Mouse (Mus musculus): ENCODE measurements around the gene Cmss1. TPM values are rescaled to one million over a fixed set of nuclear protein-coding genes. Genes with fewer than 3 reads are reported as not detected.

Cmss1 gene
- polyA plus RNA-seq, 1 experiment from 2014 or later = 56.1 TPM

DNA sequence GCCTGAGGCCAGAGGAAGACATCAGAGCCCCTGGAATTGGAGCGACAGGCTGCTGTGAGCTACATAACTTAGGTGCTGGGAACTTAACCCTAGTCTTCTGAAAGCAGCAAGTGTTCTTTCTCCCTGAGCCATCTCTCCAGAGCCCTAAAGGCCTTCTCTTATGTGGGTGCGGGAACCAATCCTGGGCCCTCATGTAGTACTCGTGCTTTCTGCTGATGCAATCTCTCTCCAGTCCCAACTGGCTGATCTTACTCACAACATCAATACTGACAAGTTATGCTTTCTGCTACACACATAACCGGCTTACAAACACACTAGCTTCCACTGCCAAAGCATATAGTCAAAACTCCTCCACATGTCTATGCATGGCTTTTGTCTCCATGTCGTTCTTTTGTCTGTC lies 120.4 kb downstream of the Cmss1 start:
- H3K27me3 ChIP-seq = no peaks in the 10 kb centered on the region
- H3K4me1 ChIP-seq = peaks cover 15% of the 10 kb centered on the region; the same call in 1 of the 2 replicates
- H3K9ac ChIP-seq = no peak overlapping the region
- WGBS = 85% methylated on average over 5 of the region's 5 CpGs
- no peak overlapping the region for H3K4me2 ChIP-seq (replicated peaks)
- no peak overlapping the region for H3K4me3 ChIP-seq
- ATAC-seq (ENCODE audit: insufficient number of reproducible peaks, insufficient read depth, low FRiP score, low TSS enrichment) = peak; percentile 22; the same call in 1 of the 2 replicates
- no peak overlapping the region for H3K27ac ChIP-seq
- H3K36me3 ChIP-seq = no peaks in the 10 kb centered on the region
- no peaks in the 10 kb centered on the region for H3K9me3 ChIP-seq

- H3K4me1 ChIP-seq = peaks cover 15% of the 10 kb centered on the region; the same call in 1 of the 2 replicates
- H3K4me3 ChIP-seq = no peak overlapping the region
- 87% methylated on average over 9 of the region's 9 CpGs for WGBS
- H3K27me3 ChIP-seq = no peaks in the 10 kb centered on the region
- no peak overlapping the region for H3K27ac ChIP-seq
- H3K36me3 ChIP-seq = no peaks in the 10 kb centered on the region
- H3K4me2 ChIP-seq (replicated peaks) = no peak overlapping the region
- H3K9me3 ChIP-seq = no peaks in the 10 kb centered on the region
- no peak for ATAC-seq (ENCODE audit: insufficient number of reproducible peaks, insufficient read depth, low FRiP score, low TSS enrichment)
- H3K9ac ChIP-seq = no peak overlapping the region
Observed at GRCm38 (mm10) chr16:57485265-57485664, 121.4 kb downstream of the Cmss1 start.

- H3K9me3 ChIP-seq = no peaks in the 10 kb centered on the region
- WGBS = 84% methylated on average over 12 of the region's 12 CpGs
- no peaks in the 10 kb centered on the region for H3K36me3 ChIP-seq
- H3K4me2 ChIP-seq (replicated peaks) = no peak overlapping the region
- ATAC-seq (ENCODE audit: insufficient number of reproducible peaks, insufficient read depth, low FRiP score, low TSS enrichment) = no peak
- H3K4me1 ChIP-seq = peaks cover 15% of the 10 kb centered on the region; the same call in 1 of the 2 replicates
- no peak overlapping the region for H3K9ac ChIP-seq
- H3K27ac ChIP-seq = no peak overlapping the region
- no peaks in the 10 kb centered on the region for H3K27me3 ChIP-seq
- no peak overlapping the region for H3K4me3 ChIP-seq
Observed at GRCm38 (mm10) chr16:57484043-57484795, 122.4 kb downstream of the Cmss1 start.

GRCm38 (mm10) chr16:57483503-57483902 lies 123.2 kb downstream of the Cmss1 start:
- no peak overlapping the region for H3K9ac ChIP-seq

GRCm38 (mm10) chr16:57482911-57483310 lies 123.8 kb downstream of the Cmss1 start:
- no peaks in the 10 kb centered on the region for H3K27me3 ChIP-seq
- H3K4me1 ChIP-seq = peaks cover 14% of the 10 kb centered on the region; the same call in 1 of the 2 replicates
- H3K4me2 ChIP-seq (replicated peaks) = no peak overlapping the region
- no peaks in the 10 kb centered on the region for H3K36me3 ChIP-seq
- H3K4me3 ChIP-seq = no peak overlapping the region
- 55% methylated on average over 4 of the region's 4 CpGs for WGBS
- no peaks in the 10 kb centered on the region for H3K9me3 ChIP-seq
- no peak overlapping the region for H3K27ac ChIP-seq
- no peak for ATAC-seq (ENCODE audit: insufficient number of reproducible peaks, insufficient read depth, low FRiP score, low TSS enrichment)
- H3K9ac ChIP-seq = no peak overlapping the region

More at GRCm38 (mm10) chr16:57483503-57483902, 123.2 kb downstream of the Cmss1 start:
- Histone ChIP-seq H3K9me3 (no peaks in the 10 kb centered on the region), H3K4me2 (replicated peaks) (no peak overlapping the region), H3K27me3 (no peaks in the 10 kb centered on the region), H3K36me3 (no peaks in the 10 kb centered on the region), H3K4me3 (no peak overlapping the region), H3K27ac (no peak overlapping the region), H3K4me1 (peaks cover 15% of the 10 kb centered on the region; the same call in 1 of the 2 replicates)
- WGBS = 92% methylated on average over 2 of the region's 2 CpGs
- no peak for ATAC-seq (ENCODE audit: insufficient number of reproducible peaks, insufficient read depth, low FRiP score, low TSS enrichment)

DNA sequence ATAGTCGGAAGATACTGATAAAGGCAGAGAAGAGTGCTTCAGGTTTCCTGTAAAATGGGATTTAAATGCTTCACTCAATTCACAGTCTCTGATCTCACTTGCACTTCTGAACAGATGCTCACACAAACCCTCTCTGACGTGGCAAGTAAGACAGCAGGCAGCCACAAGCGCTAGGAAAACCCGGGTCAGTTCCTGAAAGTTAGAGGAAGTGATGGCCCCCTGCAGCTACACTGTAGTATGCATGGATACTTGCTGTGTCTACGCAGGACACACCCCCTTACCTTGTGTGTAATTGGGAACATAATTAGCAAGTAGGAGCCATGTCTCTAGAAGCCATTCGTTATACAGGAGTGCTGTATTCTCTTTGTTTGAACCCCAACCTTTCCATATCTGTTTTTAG lies 124.4 kb downstream of the Cmss1 start:
- WGBS = 60% methylated on average over 6 of the region's 6 CpGs
- H3K36me3 ChIP-seq = no peaks in the 10 kb centered on the region
- H3K9me3 ChIP-seq = no peaks in the 10 kb centered on the region
- H3K27ac ChIP-seq = no peak overlapping the region
- no peak overlapping the region for H3K4me3 ChIP-seq
- 0 out of 2 replicates have a peak, but pooled peaks cover 9% of the 10 kb centered on the region for H3K4me1 ChIP-seq
- ATAC-seq (ENCODE audit: insufficient number of reproducible peaks, insufficient read depth, low FRiP score, low TSS enrichment) = no peak
- H3K27me3 ChIP-seq = no peaks in the 10 kb centered on the region
- no peak overlapping the region for H3K9ac ChIP-seq
- no peak overlapping the region for H3K4me2 ChIP-seq (replicated peaks)

DNA sequence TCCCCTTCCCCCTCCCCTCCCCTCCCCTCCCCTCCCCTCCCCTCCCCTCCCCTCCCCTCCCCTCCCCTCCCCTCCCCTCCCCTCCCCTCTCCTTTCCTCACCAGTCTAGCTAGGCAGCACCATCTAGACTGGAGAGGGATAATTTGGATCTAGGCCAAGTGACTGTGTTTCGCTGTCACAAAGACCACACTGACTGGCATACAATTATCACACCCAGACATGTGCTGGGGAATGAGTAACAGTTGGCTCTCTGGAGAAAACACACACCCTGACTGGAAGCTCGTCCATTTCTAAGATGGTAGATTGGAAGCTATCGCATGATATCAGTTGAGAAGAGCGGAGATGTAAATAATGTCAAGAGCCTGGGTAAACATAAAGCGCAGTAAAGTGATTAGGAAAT lies 126.9 kb downstream of the Cmss1 start:
- no peak overlapping the region for H3K4me3 ChIP-seq
- no peak overlapping the region for H3K4me2 ChIP-seq (replicated peaks)
- H3K27me3 ChIP-seq = no peaks in the 10 kb centered on the region
- no peak overlapping the region for H3K9ac ChIP-seq
- no peaks in the 10 kb centered on the region for H3K4me1 ChIP-seq
- ATAC-seq (ENCODE audit: insufficient number of reproducible peaks, insufficient read depth, low FRiP score, low TSS enrichment) = no peak
- H3K9me3 ChIP-seq = no peaks in the 10 kb centered on the region
- H3K27ac ChIP-seq = no peak overlapping the region
- WGBS = 89% methylated on average over 5 of the region's 5 CpGs
- H3K36me3 ChIP-seq = no peaks in the 10 kb centered on the region

DNA sequence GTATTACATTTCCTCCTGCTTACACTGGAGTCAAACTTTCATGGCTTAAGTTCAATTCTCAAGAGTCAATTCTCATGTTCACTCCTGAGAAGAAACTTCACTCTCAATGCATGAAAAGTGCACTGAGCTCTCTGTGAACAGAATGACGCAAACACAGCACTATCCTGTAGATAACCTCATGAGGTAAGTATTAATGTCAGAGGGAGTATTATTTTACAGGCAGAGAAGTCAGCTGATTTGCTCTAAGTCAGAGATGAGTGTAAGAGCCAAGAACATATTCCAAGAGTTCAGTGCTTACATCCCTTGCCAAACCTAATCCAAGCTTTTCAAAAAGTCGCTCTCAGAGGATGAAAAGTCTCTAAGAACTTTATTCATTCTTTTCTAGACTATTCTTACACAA lies 128.2 kb downstream of the Cmss1 start:
- Histone ChIP-seq H3K4me2 (replicated peaks) (no peak overlapping the region), H3K9ac (no peak overlapping the region), H3K36me3 (no peaks in the 10 kb centered on the region), H3K4me3 (no peak overlapping the region), H3K9me3 (no peaks in the 10 kb centered on the region), H3K4me1 (peaks cover 5% of the 10 kb centered on the region; the same call in 1 of the 2 replicates), H3K27me3 (no peaks in the 10 kb centered on the region), H3K27ac (no peak overlapping the region)
- no peak for ATAC-seq (ENCODE audit: insufficient number of reproducible peaks, insufficient read depth, low FRiP score, low TSS enrichment)
- WGBS = 81% methylated on average over 2 of the region's 2 CpGs

GRCm38 (mm10) chr16:57473415-57474085 lies 133.1 kb downstream of the Cmss1 start:
- Histone ChIP-seq H3K4me1 (peaks cover 5% of the 10 kb centered on the region; the same call in 1 of the 2 replicates), H3K4me2 (replicated peaks) (no peak overlapping the region), H3K36me3 (no peaks in the 10 kb centered on the region), H3K27me3 (no peaks in the 10 kb centered on the region), H3K27ac (no peak overlapping the region), H3K9me3 (no peaks in the 10 kb centered on the region), H3K9ac (no peak overlapping the region), H3K4me3 (no peak overlapping the region)
- ATAC-seq (ENCODE audit: insufficient number of reproducible peaks, insufficient read depth, low FRiP score, low TSS enrichment) = no peak
- 30% methylated on average over 10 of the region's 10 CpGs for WGBS

DNA sequence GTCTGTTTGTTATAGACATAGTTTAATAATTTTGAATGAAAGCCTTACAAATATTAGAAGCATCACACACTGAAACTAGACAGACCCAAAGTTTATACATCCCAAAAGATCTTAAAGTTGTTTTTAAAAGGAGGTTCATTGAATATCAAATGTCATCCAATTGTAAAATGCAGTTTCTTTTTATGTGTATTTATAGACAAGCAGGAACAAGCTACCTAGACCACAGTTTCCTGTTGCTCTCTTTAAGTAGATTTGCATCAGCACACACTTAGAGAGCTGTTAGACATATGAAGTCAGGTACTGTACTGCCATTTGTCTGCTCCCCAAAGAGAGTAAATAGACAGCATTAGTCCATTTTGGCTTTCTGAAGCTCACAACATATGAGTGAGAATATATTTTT lies 135.6 kb downstream of the Cmss1 start:
- H3K9ac ChIP-seq = no peak overlapping the region
- ATAC-seq (ENCODE audit: insufficient number of reproducible peaks, insufficient read depth, low FRiP score, low TSS enrichment) = no peak
- no peak overlapping the region for H3K4me3 ChIP-seq

GRCm38 (mm10) chr16:57470286-57470830 lies 136.3 kb downstream of the Cmss1 start:
- H3K4me1 ChIP-seq = peaks cover 5% of the 10 kb centered on the region; the same call in 1 of the 2 replicates
- no peaks in the 10 kb centered on the region for H3K9me3 ChIP-seq
- H3K4me3 ChIP-seq = no peak overlapping the region
- H3K4me2 ChIP-seq (replicated peaks) = no peak overlapping the region
- H3K36me3 ChIP-seq = no peaks in the 10 kb centered on the region
- WGBS = 93% methylated on average over 12 of the region's 12 CpGs
- H3K27me3 ChIP-seq = no peaks in the 10 kb centered on the region
- no peak overlapping the region for H3K9ac ChIP-seq
- H3K27ac ChIP-seq = no peak overlapping the region
- ATAC-seq (ENCODE audit: insufficient number of reproducible peaks, insufficient read depth, low FRiP score, low TSS enrichment) = no peak

More for the DNA sequence above, 135.6 kb downstream of the Cmss1 start:
- H3K9me3 ChIP-seq = no peaks in the 10 kb centered on the region
- H3K4me1 ChIP-seq = peaks cover 5% of the 10 kb centered on the region; the same call in 1 of the 2 replicates
- no peaks in the 10 kb centered on the region for H3K27me3 ChIP-seq
- H3K36me3 ChIP-seq = no peaks in the 10 kb centered on the region
- no peak overlapping the region for H3K4me2 ChIP-seq (replicated peaks)
- H3K27ac ChIP-seq = no peak overlapping the region

GRCm38 (mm10) chr16:57469869-57470268 lies 136.8 kb downstream of the Cmss1 start:
- ATAC-seq (ENCODE audit: insufficient number of reproducible peaks, insufficient read depth, low FRiP score, low TSS enrichment) = no peak
- no peak overlapping the region for H3K4me3 ChIP-seq
- no peaks in the 10 kb centered on the region for H3K36me3 ChIP-seq
- peaks cover 5% of the 10 kb centered on the region; the same call in 1 of the 2 replicates for H3K4me1 ChIP-seq
- H3K27me3 ChIP-seq = no peaks in the 10 kb centered on the region
- no peak overlapping the region for H3K9ac ChIP-seq
- H3K27ac ChIP-seq = no peak overlapping the region
- 66% methylated on average over 2 of the region's 2 CpGs for WGBS
- H3K9me3 ChIP-seq = no peaks in the 10 kb centered on the region
- H3K4me2 ChIP-seq (replicated peaks) = no peak overlapping the region
